Mouse (Mus musculus) kidney, embryonic 16.5 days (tissue): ENCODE measurements around the gene Qk. TPM values are rescaled to one million over a fixed set of nuclear protein-coding genes. Genes with fewer than 3 reads are reported as not detected.

Source experiments
- ATAC-seq: fragments of 200-750 bp; cut with Nextera tagmentation; 2 replicates; pipeline ENCODE4 v1.8.0; 2017; ENCODE audit warnings: moderate TSS enrichment; ENCODE audit not compliant: low FRiP score, low TSS enrichment
- H3K27ac ChIP-seq: fragments of 300-500 bp; sonication (generic); 2 replicates; pipeline ENCODE4 v1.5.1; 2014; ENCODE audit warnings: low read length
- H3K27me3 ChIP-seq: fragments of 300-500 bp; sonication (generic); 2 replicates; pipeline ENCODE4 v1.6.1; 2014; ENCODE audit warnings: low read length, control low read depth, mixed read lengths; ENCODE audit not compliant: insufficient read depth
- H3K36me3 ChIP-seq: fragments of 300-500 bp; sonication (generic); 2 replicates; pipeline ENCODE4 v1.6.1; 2014; ENCODE audit warnings: low read length, control low read depth, mixed read lengths; ENCODE audit not compliant: insufficient read depth
- H3K4me1 ChIP-seq: fragments of 300-500 bp; sonication (generic); 2 replicates; pipeline ENCODE4 v1.6.1; 2014; ENCODE audit warnings: low read length, control low read depth, mixed read lengths; ENCODE audit not compliant: insufficient read depth
- H3K4me2 ChIP-seq: fragments of 300-500 bp; sonication (generic); replicated peaks from 2 replicates; pipeline ENCODE4 v1.6.1; 2014; ENCODE audit warnings: low read depth, low read length
- H3K4me3 ChIP-seq: fragments of 300-500 bp; sonication (generic); 2 replicates; pipeline ENCODE4 v1.5.1; 2014; ENCODE audit warnings: mild to moderate bottlenecking, low read length
- H3K9ac ChIP-seq: fragments of 300-500 bp; sonication (generic); replicated peaks from 2 replicates; pipeline ENCODE4 v1.6.1; 2014; ENCODE audit warnings: low read length
- H3K9me3 ChIP-seq: fragments of 300-500 bp; sonication (generic); 2 replicates; pipeline ENCODE4 v1.6.1; 2016; ENCODE audit warnings: low read length, control low read depth
- WGBS: fragments of 180-500 bp; shearing (Covaris S2); extraction: QIAGEN DNeasy Blood & Tissue Kit; methylation state at CpG from one replicate; pipeline ENCODE4 v1.1.7; 2014; 5-methylcytosine and 5-hydroxymethylcytosine counted together
- polyA plus RNA-seq: library from polyadenylated mRNA; unstranded; fragments of >200 nt; fragmentation: Nextera tagmentation; extraction: Ambion mirVana; gene quantifications from 2 replicates; pipeline ENCODE4 v1.2.1, GENCODE M21; 2015

The Qk gene
- polyA plus RNA-seq, 1 experiment from 2014 or later = 22.5 TPM

- WGBS = 86% methylated on average over 3 of the region's 3 CpGs
- H3K4me3 ChIP-seq = no peak overlapping the region
- H3K27ac ChIP-seq = no peak overlapping the region
- H3K9ac ChIP-seq = no peak overlapping the region
- H3K4me1 ChIP-seq = no peaks in the 10 kb centered on the region
- no peak overlapping the region for H3K4me2 ChIP-seq
- no peaks in the 10 kb centered on the region for H3K36me3 ChIP-seq
- no peak for ATAC-seq
- 0 out of 2 replicates have a peak, but pooled peaks cover 7% of the 10 kb centered on the region for H3K9me3 ChIP-seq
- no peaks in the 10 kb centered on the region for H3K27me3 ChIP-seq
Observed at GRCm38 (mm10) chr17:10161258-10161657, 158.4 kb downstream of the Qk start.

- WGBS = 88% methylated on average over 6 of the region's 6 CpGs
- H3K4me1 ChIP-seq = no peaks in the 10 kb centered on the region
- H3K27me3 ChIP-seq = no peaks in the 10 kb centered on the region
- H3K9ac ChIP-seq = no peak overlapping the region
- H3K36me3 ChIP-seq = no peaks in the 10 kb centered on the region
- H3K4me3 ChIP-seq = no peak overlapping the region
- no peak for ATAC-seq
- no peak overlapping the region for H3K4me2 ChIP-seq
- 0 out of 2 replicates have a peak, but pooled peaks cover 7% of the 10 kb centered on the region for H3K9me3 ChIP-seq
- H3K27ac ChIP-seq = no peak overlapping the region
Observed at GRCm38 (mm10) chr17:10160415-10160814, 159.2 kb downstream of the Qk start.

DNA sequence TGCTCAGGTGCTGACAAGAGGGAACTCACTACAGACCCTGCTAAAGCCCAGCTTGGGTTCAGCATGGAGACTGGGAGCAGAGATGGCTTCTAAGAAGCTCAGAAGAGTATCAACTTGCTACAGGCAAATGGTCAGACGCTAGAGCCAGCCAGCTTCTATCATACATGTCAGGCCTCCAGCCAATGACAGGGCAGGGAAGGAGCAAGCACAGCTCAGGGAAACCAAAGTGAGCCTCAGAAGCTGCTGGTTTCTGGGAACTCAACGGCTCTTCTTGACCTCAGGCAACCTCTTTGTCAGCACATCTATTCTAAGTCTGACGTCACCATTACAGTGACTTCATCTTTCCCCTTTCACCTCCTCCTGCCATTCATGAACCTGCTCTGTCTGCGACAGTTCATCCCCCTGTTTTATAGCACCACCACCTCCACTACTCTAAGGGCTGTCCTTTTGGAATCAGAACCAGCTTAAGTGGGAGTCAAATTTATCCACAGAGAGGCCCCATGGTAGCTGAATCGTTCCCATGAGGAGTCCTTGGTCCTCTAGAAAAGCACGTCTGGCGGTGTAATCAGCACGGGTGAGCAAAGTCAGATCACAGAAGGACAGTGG lies 166.7 kb downstream of the Qk start:
- WGBS = 36% methylated on average over 8 of the region's 8 CpGs
- ATAC-seq = no peak
- Histone ChIP-seq H3K9ac (no peak overlapping the region), H3K4me2 (no peak overlapping the region), H3K27me3 (no peaks in the 10 kb centered on the region), H3K9me3 (0 out of 2 replicates have a peak, but pooled peaks cover 5% of the 10 kb centered on the region), H3K4me3 (no peak overlapping the region), H3K4me1 (no peaks in the 10 kb centered on the region), H3K36me3 (no peaks in the 10 kb centered on the region), H3K27ac (no peak overlapping the region)
